Mouse (Mus musculus) kidney, adult 9 months (tissue): ENCODE measurements around the gene Gfer.

ENCODE experiments used
- DNase-seq: peaks from one replicate; pipeline ENCODE4 v3.0.0; 2022

Gene Gfer

DNA sequence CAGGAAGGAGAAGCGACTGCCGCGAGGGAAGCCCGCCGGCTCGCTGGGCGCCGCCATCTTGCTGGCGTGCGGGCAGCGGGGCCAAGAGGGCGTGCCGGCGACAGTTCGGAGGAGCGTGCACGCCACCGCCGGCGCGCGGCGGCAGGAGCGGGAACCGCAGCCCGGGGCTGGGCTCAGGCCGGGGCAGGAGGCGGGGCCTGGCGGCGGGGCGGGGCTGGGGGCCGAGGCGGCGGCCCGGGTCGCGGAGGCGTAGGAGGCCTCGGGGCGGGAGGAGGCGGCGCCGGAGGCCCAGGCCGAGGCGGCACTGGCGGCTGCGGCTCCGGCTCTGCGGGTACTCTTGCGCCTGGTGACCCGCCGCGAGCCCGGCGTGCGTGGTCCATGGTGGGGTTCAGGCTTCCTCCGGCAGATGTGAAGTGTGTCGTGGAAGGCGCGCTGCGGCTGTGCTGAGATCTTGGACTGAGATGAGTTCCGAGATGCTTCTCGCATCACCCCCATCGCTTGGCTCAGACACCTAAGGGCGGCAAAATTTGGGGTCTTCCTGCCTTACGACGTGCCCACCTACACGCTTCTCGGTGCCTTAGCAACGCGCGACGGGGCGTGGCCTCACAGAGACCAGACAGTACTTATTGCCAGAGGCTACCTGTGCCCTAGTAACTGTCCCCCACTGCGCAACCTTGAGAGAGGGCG is at the start of gene Gfer, which contains the start of gene Noxo1:
Gene Gfer, minus strand, starts transcription at position 146 of the 687 bp plus-strand sequence.
Gene Noxo1, plus strand, starts transcription at position 224 of the 687 bp plus-strand sequence.
- peak; percentile 84 for DNase-seq

DNA sequence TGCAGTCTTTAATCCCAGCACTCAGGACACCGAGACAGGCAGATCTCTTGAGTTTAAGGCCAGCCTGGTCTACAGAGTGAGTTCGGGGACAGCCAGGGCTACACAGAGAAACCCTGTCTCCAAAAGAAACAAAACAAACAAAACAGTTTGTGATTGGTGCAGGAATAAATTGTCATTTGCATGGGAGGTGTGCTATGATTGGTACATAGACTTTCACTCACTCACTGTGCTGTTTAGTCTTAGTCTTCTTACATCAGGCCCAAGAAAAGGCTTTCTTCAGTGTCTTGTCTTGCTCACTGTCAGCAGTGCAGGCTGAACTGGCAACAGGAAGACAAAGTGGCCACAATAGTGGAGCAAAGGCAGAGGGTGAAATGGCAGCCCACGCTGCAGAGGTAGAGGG is 48.4 kb upstream of the Gfer start:
- no peak for DNase-seq

DNA sequence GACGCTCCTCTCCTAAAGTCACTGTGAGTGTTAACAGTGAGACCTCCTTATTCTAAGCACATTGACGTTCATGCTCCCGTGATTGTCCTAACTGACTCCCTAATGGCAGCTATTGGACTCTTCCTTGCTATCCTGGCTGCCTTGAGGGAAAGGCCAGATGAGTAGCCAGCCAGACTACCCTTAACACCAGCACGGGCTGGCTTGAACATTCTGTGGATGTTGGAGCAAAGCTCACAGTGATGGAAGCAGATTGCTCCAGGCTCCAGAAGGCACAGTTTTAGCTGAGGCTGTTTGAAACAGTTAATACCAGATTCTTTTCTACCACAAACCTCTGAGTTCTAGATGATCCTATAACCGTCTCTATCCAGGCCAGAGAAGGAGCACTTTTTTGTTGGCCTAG is 47.9 kb upstream of the Gfer start:
- no peak for DNase-seq

DNA sequence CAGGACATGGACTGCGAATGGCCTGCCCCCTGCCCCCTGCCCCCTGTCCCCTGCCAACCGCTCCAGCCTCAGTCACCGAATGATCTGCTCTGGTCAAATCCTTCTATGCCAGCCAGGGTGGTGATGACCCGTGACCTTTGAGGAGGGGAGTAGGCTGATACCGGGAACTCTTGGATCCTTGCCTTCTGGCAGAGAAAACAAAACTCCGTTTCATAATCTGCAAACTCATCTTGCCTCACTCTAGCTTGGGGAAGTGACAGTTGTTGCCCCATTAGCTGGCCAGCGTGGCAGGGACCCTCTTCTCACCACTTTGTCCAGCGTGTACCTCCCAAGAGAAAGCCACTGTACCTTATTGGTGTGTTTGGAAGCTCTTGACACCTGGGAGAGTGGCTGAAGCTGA is 46.4 kb upstream of the Gfer start:
- DNase-seq = no peak

DNA sequence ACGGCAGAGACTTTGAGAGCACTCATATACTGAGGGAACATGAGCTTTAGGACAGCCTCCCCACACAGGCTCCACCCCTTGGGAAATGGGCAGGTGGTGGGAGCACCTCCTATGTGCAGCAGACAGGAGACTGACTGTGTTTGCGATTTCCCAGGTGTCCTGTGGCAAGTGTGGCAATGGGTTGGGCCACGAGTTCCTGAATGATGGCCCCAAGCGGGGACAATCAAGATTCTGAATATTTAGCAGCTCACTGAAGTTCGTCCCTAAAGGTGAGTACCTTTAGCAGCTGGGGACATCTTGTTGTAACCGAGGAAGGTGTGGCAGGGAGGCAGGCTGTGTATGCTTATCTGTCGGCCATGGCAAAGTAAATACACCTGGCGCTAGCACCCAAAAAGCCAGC is 44.0 kb upstream of the Gfer start:
- no peak for DNase-seq

DNA sequence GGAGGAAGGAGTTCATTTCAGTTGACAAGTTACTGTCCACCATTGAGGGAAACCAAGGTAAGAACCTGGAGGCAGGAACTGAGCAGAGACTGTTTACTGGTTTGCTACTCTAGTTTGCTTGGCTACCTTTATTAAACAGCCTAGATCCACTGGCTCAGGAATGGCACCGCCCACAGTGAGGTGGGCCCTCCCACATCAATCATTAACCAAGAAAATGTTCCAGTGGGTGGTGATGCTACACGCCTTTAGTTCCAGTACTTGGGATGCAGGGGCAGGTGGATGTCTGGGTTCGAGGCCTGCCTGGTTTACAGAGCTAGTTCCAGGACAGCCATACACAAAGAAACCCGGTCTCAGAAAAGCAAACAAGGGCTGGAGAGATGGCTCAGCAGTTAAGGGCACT is 42.3 kb upstream of the Gfer start:
- peak; percentile 93 for DNase-seq

- peak; percentile 78 for DNase-seq
Observed at GRCm38 (mm10) chr17:24737135-24737810, 41.3 kb upstream of the Gfer start.

DNA sequence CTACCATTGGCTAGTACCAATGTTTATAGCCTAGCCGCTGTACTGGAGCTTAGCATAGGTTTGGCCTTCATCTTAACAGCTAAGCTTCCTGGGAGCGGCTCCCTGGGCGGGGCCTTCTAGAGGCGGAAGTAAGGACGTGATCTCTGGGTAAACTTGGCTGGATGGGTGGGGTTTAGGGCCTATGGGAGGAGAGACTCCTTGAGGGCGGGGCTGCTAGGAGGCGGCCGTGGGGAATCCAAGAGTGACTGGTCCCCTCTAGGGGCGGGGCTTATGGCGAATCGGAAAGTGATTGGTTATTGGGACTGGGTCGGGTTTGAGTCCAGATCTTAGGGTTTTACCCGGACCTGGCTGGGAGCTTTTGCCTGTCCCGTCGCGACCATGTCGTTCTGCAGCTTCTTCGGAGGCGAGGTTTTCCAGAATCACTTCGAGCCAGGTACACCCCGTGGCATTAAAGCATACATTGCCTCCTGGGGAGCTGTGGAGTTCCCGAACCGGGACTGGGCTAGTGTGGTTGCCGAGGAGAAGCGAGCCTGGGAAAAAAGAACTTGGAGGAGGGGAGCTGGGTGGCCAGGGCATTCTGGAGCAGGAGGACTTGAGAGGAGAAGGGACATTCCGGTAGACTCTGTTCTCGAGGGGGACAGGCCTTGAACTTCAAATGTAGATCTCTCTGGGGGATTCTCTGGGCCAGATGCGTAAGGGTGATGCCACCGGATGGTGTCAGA is 40.5 kb upstream of the Gfer start, which contains the start of gene Msrb1:
Gene Msrb1, plus strand, starts transcription at position 313 of the 722 bp plus-strand sequence.
- peak; percentile 99 for DNase-seq

GRCm38 (mm10) chr17:24735446-24735845 is 39.5 kb upstream of the Gfer start:
- no peak for DNase-seq

DNA sequence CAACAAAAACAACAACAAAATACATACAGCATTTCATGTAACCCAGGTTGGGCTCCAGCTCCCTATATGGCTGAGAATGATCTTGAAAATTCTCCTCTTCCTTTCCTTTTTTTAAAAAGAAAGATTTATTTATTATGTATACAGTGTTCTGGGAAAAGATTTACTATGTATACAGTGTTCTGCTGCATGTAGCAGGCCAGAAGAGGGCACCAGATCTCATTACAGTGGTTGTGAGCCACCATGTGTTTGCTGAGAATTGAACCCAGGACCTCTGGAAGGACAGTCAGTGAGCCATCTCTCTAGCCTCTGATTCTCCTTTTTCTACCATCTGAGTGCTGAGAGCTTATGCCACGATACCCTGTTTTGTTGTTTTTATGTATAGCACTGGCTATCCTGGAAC is 38.6 kb upstream of the Gfer start:
- DNase-seq = no peak

- peak; percentile 24 for DNase-seq
Observed at GRCm38 (mm10) chr17:24733434-24734050, 37.6 kb upstream of the Gfer start.

GRCm38 (mm10) chr17:24732233-24732935 is 36.4 kb upstream of the Gfer start:
- DNase-seq = peak; percentile 67

DNA sequence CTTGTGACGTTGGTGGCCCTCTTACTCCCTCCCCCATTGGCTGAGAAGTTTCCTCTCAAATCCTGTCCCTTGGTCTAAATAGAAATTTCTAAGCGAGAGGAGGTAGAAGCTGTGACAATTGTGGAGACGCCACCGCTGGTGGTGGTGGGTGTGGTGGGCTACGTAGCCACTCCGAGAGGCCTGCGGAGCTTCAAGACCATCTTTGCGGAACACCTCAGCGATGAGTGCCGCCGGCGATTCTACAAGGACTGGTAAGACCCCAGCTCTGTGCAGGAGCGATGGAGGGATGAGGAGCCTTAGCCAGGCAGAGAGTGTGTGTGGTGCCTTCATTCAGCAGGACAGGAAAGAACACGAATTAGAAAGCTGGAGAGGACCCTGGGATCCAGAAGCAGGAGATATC is 34.8 kb upstream of the Gfer start:
- no peak for DNase-seq

GRCm38 (mm10) chr17:24729067-24729466 is 33.1 kb upstream of the Gfer start:
- no peak for DNase-seq

DNA sequence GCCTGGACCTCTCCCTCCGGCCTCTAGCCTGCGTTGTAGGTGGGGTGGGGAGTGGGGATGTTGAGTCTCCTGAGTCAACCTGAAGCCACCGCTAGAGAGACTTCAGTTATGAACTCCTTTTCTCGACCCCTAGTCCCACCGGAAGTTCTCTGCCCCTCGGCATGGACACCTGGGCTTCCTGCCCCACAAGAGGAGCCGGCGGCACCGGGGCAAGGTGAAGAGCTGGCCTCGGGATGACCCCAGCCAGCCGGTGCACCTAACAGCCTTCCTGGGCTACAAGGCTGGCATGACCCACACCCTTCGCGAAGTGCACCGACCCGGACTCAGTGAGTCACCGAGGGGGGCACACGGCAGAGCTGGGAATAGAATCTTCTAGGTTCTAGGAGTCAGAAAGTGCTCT is 32.2 kb upstream of the Gfer start:
- DNase-seq = no peak

- no peak for DNase-seq
Observed at GRCm38 (mm10) chr17:24727618-24728017, 31.7 kb upstream of the Gfer start, which contains the start of gene Rpl3l. Gene Rpl3l, plus strand, starts transcription at chr17:24727820.

GRCm38 (mm10) chr17:24725637-24726390 is 29.9 kb upstream of the Gfer start:
- DNase-seq = peak; percentile 9

- DNase-seq = peak; percentile 99
Observed at GRCm38 (mm10) chr17:24724184-24724583, 28.2 kb upstream of the Gfer start, which contains the start of gene Ndufb10. Gene Ndufb10, minus strand, starts transcription at chr17:24724478.

GRCm38 (mm10) chr17:24723881-24724180 is 27.9 kb upstream of the Gfer start:
- no peak for DNase-seq

DNA sequence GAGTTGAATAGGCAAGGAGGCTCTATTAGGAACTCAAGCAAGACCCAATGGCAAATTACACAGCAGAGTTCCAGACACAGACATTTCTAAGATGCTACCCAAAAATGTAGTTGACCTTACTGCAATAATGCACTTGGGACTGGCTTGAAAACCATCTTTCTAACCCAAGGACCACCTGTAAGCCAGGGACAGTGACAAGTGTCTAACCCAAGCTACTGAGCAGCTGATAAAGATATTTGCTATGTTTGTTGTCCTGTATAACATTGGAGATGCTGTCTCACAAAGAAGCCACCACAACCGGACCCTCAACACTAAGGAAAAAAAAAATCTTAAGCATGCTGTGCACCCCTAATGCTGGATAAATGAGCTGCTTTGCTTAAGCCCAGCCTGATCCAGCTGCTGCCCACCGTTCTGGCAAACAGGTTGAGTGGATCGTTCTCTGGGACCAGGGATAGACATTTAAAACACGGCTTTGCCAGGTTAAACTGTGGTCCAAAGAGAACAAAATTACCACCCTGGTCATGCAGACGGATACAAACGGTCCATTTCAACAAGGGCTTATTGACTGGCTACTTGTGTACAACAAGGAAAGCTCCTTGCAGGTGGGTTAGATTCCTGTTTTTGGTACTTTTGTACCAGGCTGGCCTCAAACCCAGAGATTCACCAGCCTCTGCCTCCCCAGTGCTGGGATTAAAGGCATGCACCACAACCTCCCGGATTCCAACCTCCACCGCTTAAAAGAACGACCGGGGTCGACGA is 27.3 kb upstream of the Gfer start:
- DNase-seq = no peak
